Mouse (Mus musculus): ENCODE data around the gene Tmprss12.
A peak's percentile ranks its signal among the peaks of the same experiment; 100 is the strongest.

- TF ChIP-seq CTCF (IDR thresholded peaks at IDR 0.05; ENCODE audit: low read depth) (peak; percentile 38), EP300 (IDR thresholded peaks at IDR 0.05; ENCODE audit: low read depth) (no peak)
Measured at GRCm38 (mm10) chr15:100263246-100263905, 17.3 kb upstream of the Tmprss12 start.

Measured in liver, embryonic 14.5 days (tissue).